Mouse (Mus musculus): ENCODE results near the gene Trim30b.
"Not testable (repeated sequence)": the region's sequence is repeated elsewhere in the genome, so short reads cannot be mapped to it uniquely, and the experiment has no call there.

Trim30b gene

GRCm38 (mm10) chr7:104369736-104370414, at the start of gene Trim30b:
Gene Trim30b (minus strand): TSS chr7:104369884.
- TF ChIP-seq GATA4 (IDR thresholded peaks at IDR 0.05; ENCODE audit: insufficient replicate concordance, low read length), result no peak

- TF ChIP-seq GATA4 (IDR thresholded peaks at IDR 0.05; ENCODE audit: insufficient replicate concordance, low read length), result no peak
Measured at GRCm38 (mm10) chr7:104404460-104404950, 34.8 kb upstream of the Trim30b start.

- TF ChIP-seq GATA4 (IDR thresholded peaks at IDR 0.05; ENCODE audit: insufficient replicate concordance, low read length), result no peak
Measured at GRCm38 (mm10) chr7:104401140-104401539, 31.5 kb upstream of the Trim30b start.

GRCm38 (mm10) chr7:104400698-104401097, 31.0 kb upstream of the Trim30b start, which contains the start of gene Trim30c:
Gene Trim30c (minus strand): TSS chr7:104400837.
- no peak for TF ChIP-seq GATA4 (IDR thresholded peaks at IDR 0.05; ENCODE audit: insufficient replicate concordance, low read length)

- no peak for TF ChIP-seq GATA4 (IDR thresholded peaks at IDR 0.05; ENCODE audit: insufficient replicate concordance, low read length)
Measured at GRCm38 (mm10) chr7:104398492-104398891, 28.8 kb upstream of the Trim30b start.

- TF ChIP-seq GATA4 (IDR thresholded peaks at IDR 0.05; ENCODE audit: insufficient replicate concordance, low read length), result no peak
Measured at GRCm38 (mm10) chr7:104366339-104366738, 3.3 kb downstream of the Trim30b start.

GRCm38 (mm10) chr7:104353600-104353967, 16.1 kb downstream of the Trim30b start:
- TF ChIP-seq GATA4 (IDR thresholded peaks at IDR 0.05; ENCODE audit: insufficient replicate concordance, low read length), result no peak

- peak; percentile 27; the same call in 1 of the 2 replicates for TF ChIP-seq GATA4 (IDR thresholded peaks at IDR 0.05; ENCODE audit: insufficient replicate concordance, low read length)
Measured at GRCm38 (mm10) chr7:104352717-104353599, 16.7 kb downstream of the Trim30b start, which contains the start of gene Trim12c. Gene Trim12c (minus strand): TSS chr7:104353362.

GRCm38 (mm10) chr7:104329171-104329570, 40.5 kb downstream of the Trim30b start, which contains the start of gene Trim34b:
Gene Trim34b (plus strand): TSS chr7:104329471.
- TF ChIP-seq GATA4 (IDR thresholded peaks at IDR 0.05; ENCODE audit: insufficient replicate concordance, low read length), result not testable (repeated sequence)

- TF ChIP-seq GATA4 (IDR thresholded peaks at IDR 0.05; ENCODE audit: insufficient replicate concordance, low read length), result no peak
Measured at GRCm38 (mm10) chr7:104322028-104322427, 47.7 kb downstream of the Trim30b start.

GRCm38 (mm10) chr7:104315369-104316080, 54.2 kb downstream of the Trim30b start, which contains the start of gene Trim12a:
Gene Trim12a (minus strand): TSS chr7:104315466.
- TF ChIP-seq GATA4 (IDR thresholded peaks at IDR 0.05; ENCODE audit: insufficient replicate concordance, low read length), result not testable (repeated sequence)

GRCm38 (mm10) chr7:104314796-104315353, 54.8 kb downstream of the Trim30b start:
- no peak for TF ChIP-seq GATA4 (IDR thresholded peaks at IDR 0.05; ENCODE audit: insufficient replicate concordance, low read length)

Data from liver, adult (tissue).